Mouse (Mus musculus) adrenal gland, postnatal 25 days (tissue): ENCODE data around the gene Ascl2. TPM values are rescaled to one million over a fixed set of nuclear protein-coding genes. Genes with fewer than 3 reads are reported as not detected.

Source experiments
- DNase-seq: peaks from one replicate; pipeline ENCODE4 v3.0.0; 2021; ENCODE audit warnings: mixed read lengths
- total RNA-seq: library from RNA; stranded (reverse); gene quantifications from 2 replicates; pipeline ENCODE4 v1.2.3, GENCODE M21; 2021

Gene Ascl2
- total RNA-seq, 1 experiment from 2014 or later = 0.33 TPM

- DNase-seq = no peak
Measured at GRCm38 (mm10) chr7:142917659-142918058, 51.4 kb downstream of the Ascl2 start.

Other genes starting within 250 kb of the Ascl2 start
- gene Ins2, start 225.9 kb downstream of the Ascl2 start, total RNA-seq = not detected in 2 replicates
- gene Th, start 38.1 kb downstream of the Ascl2 start, total RNA-seq = 517 and 537 TPM in 2 replicates
- gene Tspan32, start 35.8 kb upstream of the Ascl2 start, total RNA-seq = 0.21 TPM in 1 of 2 replicates, not detected in the other
- gene Cd81, start 83.5 kb upstream of the Ascl2 start, total RNA-seq = 757 and 789 TPM in 2 replicates
- 32.2 and 32.7 TPM in 2 replicates for gene Tssc4, start 100.0 kb upstream of the Ascl2 start, total RNA-seq
- gene Trpm5, start 125.4 kb upstream of the Ascl2 start, total RNA-seq = 0.24 TPM in 1 of 2 replicates, not detected in the other
- gene Kcnq1, start 137.1 kb upstream of the Ascl2 start, total RNA-seq = 3.5 and 3.6 TPM in 2 replicates